Comparison of ENCODE assay signal across 36 mouse cellular contexts in the genomic region with DNA sequence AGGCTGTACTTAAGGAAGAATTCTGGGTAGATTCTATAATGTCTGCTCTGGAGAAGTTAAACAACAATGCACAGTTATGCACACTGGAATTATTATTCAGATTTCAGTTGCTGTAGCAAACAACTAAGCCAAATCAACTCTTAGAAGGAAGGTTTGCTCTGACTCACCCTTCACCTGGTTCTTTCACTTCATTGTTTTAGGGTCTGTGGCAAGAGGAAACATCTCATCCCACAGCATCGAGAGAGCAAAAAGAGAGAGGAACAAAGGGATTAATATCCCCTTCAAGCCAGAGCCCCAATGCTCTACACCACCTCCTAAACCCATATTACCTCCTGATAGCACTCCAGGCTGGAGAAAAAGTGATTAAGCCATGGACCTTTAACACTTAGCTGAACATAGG.
"Had no signal": no experiment of that assay in that cellular context is flagged by ENCODE, and none has a peak within 500 bp of the region (broad histone marks: within the 10 kb centered on the region; RNA-seq: fewer than 3 reads in every experiment).

No protein-coding gene starts in this region.

- ATAC-seq: hindbrain, embryonic 16.5 days; hindbrain, postnatal 0 days; inflammation-experienced regulatory T-cells, adult 6 months; intestine, embryonic 15.5 days; intestine, embryonic 16.5 days; intestine, postnatal 0 days had no signal

- H3K4me1 ChIP-seq: heart, embryonic 10.5 days; heart, embryonic 15.5 days; hindbrain, embryonic 10.5 days; hindbrain, embryonic 12.5 days; hindbrain, embryonic 13.5 days; hindbrain, embryonic 15.5 days; intestine, embryonic 15.5 days; kidney, embryonic 15.5 days had no signal

- H3K36me3 ChIP-seq: heart, embryonic 10.5 days; heart, embryonic 12.5 days; heart, embryonic 13.5 days; heart, embryonic 15.5 days; hindbrain, embryonic 10.5 days; hindbrain, embryonic 12.5 days; hindbrain, embryonic 13.5 days; hindbrain, embryonic 15.5 days; intestine, embryonic 15.5 days; kidney, embryonic 15.5 days had no signal

- H3K4me3 ChIP-seq: heart, embryonic 10.5 days; heart, embryonic 12.5 days; heart, embryonic 13.5 days; heart, embryonic 15.5 days; hindbrain, embryonic 10.5 days; hindbrain, embryonic 12.5 days; hindbrain, embryonic 13.5 days; hindbrain, embryonic 15.5 days; intestine, embryonic 15.5 days; kidney, embryonic 15.5 days; layer of hippocampus, adult 2 months; left cerebral cortex, adult 2 months had no signal

- H3K9ac ChIP-seq: heart, embryonic 12.5 days; heart, embryonic 13.5 days; heart, embryonic 15.5 days; hindbrain, embryonic 12.5 days; hindbrain, embryonic 13.5 days; hindbrain, embryonic 14.5 days; hindbrain, embryonic 15.5 days; intestine, embryonic 15.5 days; kidney, embryonic 15.5 days had no signal

- DNase-seq: heart, postnatal 10 days; heart, postnatal 14 days; heart, postnatal 36 days; heart, postnatal 4 days; kidney, adult 11 months; kidney, adult 18-20 months; kidney, adult 2 months; kidney, adult 8-10 months; kidney, adult 9 months; kidney, postnatal 10 days; kidney, postnatal 14 days; kidney, postnatal 25 days; kidney, postnatal 36 days; kidney, postnatal 4 days; layer of hippocampus, adult 9-11 months; layer of hippocampus, postnatal 36 days had no signal

- H3K27ac ChIP-seq: heart, embryonic 10.5 days; heart, embryonic 13.5 days; heart, embryonic 15.5 days; hindbrain, embryonic 10.5 days; hindbrain, embryonic 12.5 days; hindbrain, embryonic 13.5 days; hindbrain, embryonic 14.5 days; hindbrain, embryonic 15.5 days; hindbrain, postnatal 0 days; intestine, embryonic 15.5 days; kidney, embryonic 15.5 days; kidney, postnatal 0 days; layer of hippocampus, adult 2 months; left cerebral cortex, adult 2 months had no signal

- H3K9me3 ChIP-seq: heart, embryonic 10.5 days; heart, embryonic 12.5 days; heart, embryonic 13.5 days; heart, embryonic 15.5 days; hindbrain, embryonic 10.5 days; hindbrain, embryonic 12.5 days; hindbrain, embryonic 13.5 days; hindbrain, embryonic 15.5 days; intestine, embryonic 15.5 days; kidney, embryonic 15.5 days had no signal

- H3K27me3 ChIP-seq: heart, embryonic 12.5 days; heart, embryonic 13.5 days; heart, embryonic 15.5 days; hindbrain, embryonic 12.5 days; hindbrain, embryonic 13.5 days; hindbrain, embryonic 15.5 days; intestine, embryonic 15.5 days; kidney, embryonic 15.5 days had no signal

- H3K4me2 ChIP-seq: heart, embryonic 11.5 days; heart, embryonic 12.5 days; heart, embryonic 13.5 days; heart, embryonic 15.5 days; hindbrain, embryonic 12.5 days; hindbrain, embryonic 13.5 days; hindbrain, embryonic 14.5 days; hindbrain, embryonic 15.5 days; intestine, embryonic 15.5 days; kidney, embryonic 15.5 days had no signal
